Mouse (Mus musculus) frontal cortex, postnatal 10 days (tissue): Measurements from ENCODE around the gene Calr3.

ENCODE experiments used
- DNase-seq, 2 experiments: peaks; one replicate each; pipeline ENCODE4 v3.0.0; 2022; ENCODE audit warnings: low spot score in 2 of 2, mixed read lengths in 1 of 2

The Calr3 gene

DNA sequence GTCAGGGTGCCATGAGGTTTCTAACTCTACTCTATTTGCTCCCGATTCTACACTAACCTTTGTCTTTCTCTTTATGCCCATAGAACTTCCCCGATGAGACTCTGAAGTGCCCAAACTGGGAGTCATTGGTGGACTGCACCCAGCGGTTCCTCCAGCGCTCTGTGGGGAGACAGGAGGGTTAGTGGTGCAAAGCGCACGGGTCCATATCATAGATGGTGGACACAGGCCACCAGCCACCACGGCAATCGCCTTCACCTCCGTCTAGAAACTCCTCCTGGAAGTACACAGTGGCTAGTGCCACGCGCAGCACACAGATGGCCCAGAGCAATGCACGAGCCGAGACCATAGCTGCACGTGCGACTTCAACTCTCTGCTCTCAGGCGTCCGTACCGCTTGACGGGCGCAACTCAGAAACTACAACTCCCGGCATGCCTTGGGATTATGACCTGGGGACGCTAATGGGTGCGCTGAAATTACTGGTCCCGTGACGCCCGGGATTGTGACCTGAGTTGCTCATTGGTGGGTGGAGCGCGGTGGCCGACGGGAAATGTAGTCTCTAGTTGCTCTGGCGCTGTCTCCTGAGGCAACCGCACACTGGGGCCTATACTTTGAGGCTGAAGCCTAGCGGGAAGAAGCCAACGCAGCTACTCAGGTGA lies at the start of gene Calr3, which contains the start of gene 1700030K09Rik:
Calr3 (minus strand) TSS at position 533 of the 656 bp plus-strand sequence.
1700030K09Rik (plus strand) TSS at position 543 of the 656 bp plus-strand sequence.
- DNase-seq, result peak; percentile 98 to 99

DNA sequence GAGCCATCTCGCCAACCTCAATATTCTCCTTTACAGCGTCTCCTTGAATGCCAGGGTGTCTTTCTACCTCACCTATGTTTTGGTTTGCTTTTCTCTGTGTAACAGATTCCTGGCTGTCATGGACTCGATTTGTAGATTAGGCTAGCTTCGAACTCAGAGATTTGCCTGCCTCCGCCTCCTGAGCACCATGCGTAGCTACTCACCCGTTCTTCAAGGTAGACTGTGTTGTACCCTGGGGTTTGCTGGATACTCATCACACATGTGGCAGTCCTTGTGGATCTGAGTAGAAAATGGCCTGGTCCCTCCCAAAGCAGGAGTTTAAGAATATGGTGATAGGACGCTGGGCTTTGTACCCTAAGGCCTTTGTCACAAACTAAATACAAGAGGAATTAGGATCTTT lies 49.7 kb upstream of the Calr3 start:
- DNase-seq, result no peak

DNA sequence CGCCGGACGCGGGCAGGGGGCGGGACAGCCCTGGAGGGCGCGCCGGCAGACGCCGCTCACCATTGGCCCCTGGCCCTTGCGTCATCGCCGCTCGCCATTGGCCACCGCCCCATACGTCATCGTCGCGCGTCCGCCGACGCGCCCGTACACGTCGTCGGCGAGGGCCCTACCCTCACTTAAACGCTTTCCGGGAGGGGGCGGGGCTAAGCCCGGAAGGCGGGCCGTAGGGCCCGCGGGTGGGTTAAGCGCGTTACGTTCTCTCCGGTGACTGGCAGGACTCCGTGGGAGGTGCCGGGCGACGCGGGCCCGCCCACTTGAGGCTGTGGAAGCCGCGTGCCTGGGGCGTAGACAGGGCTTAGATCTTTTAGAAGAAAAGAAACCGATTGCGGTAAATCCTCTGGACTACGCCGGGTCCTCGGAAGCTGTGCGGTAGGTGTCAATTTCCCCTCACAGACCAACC lies 49.0 kb upstream of the Calr3 start:
- peak; percentile 99 for DNase-seq

DNA sequence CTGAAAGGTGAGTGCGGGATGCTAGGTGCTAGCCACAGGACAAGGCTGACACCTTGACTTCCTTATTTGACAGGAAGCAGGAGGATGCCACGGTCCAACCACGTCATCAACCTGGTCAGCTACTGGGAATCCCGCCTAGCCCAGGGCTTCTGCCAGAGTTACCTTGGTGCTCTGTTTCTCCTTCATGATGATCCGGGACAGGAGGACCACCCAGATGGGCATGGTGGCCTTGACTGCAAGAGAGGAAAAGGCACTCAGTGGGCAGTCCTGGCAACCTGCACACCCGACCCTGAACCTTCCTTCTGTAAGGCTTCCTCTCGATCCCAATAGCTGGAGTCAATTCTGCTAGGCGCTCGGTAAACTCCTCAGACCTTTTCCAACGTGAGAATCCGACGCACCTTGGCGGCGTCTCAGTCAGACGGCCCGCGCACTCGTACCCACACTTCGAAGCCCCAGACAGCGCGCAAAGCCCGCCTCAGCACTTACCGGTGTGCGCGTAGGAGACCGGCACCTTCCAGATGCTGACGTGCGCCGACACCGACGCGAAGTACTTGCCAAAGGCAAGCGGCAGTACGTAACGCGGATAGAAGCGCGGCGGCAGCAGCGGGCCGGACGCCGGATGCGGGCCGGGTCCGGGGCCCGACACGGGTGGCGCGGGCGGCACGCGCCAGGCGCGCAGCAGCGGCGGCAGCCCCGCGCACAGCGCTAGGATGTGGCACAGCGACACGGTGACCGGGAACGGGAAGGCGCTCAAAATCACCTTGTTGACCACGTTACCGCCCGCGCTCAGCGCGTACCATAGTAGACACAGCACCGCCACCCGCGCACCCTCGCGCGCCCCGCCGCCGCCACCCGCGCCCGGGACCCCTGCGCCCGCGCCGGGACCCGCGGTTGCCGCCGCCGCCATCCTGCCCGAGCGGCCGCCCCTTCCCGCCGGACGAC lies 48.3 kb upstream of the Calr3 start, which contains the start of gene Slc35e1:
Slc35e1 (minus strand) TSS at position 935 of the 942 bp plus-strand sequence.
- DNase-seq, result no peak

DNA sequence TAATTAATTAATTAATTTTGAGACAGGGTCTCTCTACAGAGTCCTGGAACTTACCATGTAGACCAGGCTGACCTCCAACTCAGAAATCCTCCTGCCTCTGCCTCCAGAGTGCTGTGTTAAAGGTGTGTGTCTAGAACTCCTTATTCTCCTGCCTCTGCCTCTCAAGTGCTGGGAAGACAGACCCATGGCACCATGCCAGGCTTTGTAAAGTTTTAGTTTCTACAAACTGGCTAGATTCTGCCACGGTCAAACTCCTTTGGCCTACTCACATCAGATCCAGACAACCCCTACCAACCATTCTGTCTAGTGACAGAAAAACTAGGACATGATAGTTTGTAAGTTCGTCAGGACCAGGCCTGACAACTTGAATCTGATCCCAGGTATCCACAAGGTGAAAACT lies 47.3 kb upstream of the Calr3 start:
- no peak for DNase-seq

DNA sequence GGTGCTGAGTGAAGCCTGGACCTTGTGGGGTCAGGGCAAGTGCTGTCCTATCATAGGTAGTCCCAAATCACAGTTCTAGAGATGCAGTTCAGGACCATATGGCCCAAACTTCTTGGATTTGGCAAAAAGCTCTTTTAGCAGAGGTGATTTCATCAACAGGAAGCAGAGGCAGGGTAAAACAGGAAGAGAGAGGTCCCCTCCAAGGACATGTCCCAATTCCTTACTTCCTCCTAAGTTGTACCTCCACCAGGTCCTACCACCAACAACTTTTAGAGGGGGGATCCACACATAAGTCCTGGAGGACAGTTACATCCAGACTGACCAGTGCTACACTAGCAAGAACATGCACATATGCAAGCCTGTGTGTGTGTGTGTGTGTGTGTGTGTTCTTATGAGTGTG lies 43.3 kb upstream of the Calr3 start:
- no peak for DNase-seq

DNA sequence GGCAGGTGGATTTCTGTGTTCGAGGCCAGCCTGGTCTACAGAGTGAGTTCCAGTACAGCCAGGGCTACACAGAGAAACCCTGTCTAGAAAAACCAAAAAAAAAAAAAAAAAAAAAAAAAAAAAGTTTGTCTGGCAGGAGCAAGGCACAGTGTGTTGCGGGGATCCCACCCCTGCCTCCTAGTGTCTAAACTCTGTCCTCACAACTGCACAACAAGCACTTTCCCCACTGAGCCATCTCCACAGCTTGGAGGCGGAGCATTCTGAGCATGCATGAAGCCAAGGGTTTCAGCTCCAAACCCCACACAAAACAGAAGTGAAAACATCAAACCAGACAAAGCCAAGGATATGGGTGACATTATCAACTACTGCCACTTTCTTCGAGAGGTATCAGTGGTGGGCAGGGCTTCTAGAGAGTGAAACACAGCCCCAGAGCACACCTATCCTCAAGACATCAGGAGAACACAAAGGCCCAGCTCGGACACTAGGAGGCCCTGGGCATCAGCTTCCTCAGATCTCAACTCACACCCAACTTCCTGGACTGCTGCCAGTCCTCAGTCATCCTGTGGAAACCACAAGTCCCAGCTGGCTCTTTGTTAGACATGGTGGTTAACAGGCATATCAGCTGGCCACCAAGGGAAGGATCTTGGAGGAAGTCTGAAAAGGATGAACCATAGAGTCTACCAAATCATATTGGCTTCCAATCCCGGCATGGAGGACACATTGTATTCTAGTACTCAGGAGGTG lies 42.0 kb upstream of the Calr3 start:
- DNase-seq, result no peak

DNA sequence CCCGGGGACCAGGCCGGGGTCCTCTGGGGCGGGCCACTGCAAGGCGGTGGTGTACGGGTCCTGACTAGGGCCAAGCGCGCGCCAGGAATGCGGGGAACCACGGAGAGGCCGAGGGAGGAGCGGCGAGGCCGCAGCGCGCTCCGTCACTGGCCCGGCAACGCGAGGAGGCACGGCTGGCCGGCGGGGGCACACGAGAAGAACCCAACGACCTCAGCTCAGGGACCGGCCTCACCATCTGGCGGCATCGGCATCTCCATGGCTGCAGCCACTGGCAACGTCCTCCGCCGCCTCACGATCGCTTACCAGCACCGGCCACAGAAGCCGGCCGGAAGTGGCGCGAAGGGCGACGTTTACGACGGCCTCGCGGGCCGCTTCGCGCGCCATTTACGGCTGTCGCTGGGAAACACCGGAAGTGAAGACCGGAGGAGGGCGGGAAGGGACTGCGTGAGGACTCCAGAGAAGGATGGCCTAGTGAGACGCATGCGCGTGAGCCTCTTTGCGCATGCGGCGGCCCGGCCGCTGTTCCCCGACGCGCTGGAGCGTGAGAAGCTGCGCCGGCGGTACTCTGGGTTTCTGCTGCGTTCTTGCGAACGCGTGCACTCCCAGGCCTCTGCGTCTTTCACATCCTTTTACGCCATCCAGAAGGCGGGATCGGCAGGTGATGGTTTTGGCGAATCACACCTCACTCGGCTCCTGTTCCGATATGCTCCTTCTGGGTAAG lies 31.3 kb upstream of the Calr3 start, which contains the start of gene Cherp:
Cherp (minus strand) TSS at position 401 of the 721 bp plus-strand sequence.
- DNase-seq, result peak; percentile 97

DNA sequence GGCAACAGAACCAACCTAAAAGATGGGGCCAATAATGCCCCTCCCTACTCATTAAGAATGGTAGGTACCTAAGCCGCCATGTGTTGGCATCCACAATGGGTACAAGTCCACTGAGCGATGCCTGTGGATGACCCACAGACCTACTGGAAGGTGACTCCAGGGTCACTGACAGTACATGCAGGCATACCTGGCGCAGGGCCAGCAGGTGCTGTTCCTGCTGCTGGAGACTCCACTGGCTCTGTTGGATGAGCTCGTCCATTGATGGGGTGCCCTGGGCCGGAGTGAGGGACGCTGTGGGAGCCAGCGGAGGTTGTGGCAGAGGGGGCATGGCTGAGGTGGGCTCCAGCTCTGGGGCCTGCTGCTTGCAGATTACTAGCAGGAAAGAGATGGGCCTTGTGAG lies 27.0 kb upstream of the Calr3 start:
- DNase-seq, result no peak

DNA sequence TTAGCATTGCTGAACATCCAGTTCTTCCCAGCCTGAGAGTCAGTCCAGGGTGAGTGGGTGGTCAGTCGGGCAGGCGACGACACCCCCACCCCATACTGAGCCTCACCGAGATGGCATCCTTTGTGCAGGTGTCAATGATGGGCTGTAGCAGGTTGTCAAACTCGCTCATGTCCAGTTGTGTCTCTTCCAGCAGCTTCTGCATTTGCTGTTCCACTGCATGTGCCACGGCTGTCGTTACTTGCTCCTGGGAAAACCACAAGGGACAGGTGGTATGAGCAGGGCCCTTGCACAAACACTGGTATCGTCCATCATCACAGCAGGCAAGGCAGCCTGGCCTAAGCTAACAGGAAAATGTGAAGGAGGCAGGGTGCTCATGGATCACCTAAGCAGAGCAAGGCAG lies 26.3 kb upstream of the Calr3 start:
- DNase-seq, result no peak

DNA sequence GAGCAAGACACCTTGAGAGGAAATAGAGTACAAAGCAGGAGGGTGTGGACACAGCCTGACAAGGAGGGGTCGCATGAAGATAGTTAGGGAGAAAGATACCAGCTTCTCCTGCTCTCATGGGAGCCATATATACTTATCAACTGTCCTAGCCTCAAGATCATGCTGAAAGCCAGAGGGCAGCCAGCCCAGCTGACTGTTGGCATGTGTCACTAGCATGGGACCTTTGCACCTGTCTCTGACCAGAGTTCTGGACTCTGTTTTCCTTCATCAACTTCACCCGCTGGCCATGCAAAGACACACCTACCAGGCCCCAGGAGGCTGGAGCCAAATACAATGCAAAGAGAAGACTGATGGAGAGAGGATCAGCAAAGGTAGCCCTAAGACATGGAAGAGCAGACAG lies 25.6 kb upstream of the Calr3 start:
- no peak for DNase-seq

DNA sequence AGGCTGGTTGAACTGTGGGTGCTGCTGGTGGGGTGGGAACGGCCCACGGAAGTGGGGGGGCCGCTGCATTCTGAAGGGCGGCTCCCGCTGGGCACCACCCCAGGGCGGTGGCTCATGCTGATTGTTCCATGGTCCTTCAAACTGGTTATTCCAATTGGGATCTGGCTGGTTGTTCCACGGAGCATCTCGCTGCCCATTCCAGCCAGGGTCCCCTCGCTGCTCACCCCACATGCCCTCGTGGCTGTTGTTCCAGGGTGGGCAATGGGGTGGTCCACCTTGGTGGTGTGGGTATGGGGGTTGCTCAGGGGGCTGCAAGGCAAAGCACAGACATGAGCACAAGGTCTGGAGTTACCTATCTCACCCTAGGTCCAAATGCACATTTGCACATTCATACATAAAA lies 20.5 kb upstream of the Calr3 start:
- no peak for DNase-seq

DNA sequence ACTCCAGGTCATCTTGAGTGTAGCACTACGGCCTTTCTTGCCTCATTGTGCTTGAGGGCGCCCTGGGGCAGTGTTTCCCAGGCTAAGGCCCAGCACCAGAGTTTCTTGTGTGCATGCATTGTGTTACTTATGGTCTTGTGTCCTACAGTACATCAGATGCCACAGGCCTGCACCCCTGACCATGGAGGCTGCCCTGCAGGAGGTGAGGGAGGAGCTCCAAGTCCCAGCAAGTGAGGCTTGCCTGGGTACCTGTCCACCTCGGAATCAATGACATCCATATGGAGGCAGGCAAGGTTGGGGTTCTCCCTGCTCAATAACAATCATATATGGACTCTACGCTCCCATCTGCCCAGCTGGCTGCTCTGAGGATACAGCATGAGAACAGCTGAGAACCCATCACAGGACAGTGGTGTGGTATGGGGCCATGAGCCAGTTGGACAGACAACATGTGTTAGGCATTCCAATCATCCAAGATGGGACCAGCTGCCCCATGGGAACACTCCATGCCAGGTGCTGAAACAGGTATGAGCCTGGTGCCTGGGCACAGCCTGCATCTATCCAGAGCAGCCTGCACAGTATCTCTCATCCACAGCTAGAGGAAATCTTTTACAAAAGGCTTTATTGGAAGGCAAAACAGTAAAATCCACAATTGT lies 16.3 kb upstream of the Calr3 start:
- DNase-seq, result no peak

DNA sequence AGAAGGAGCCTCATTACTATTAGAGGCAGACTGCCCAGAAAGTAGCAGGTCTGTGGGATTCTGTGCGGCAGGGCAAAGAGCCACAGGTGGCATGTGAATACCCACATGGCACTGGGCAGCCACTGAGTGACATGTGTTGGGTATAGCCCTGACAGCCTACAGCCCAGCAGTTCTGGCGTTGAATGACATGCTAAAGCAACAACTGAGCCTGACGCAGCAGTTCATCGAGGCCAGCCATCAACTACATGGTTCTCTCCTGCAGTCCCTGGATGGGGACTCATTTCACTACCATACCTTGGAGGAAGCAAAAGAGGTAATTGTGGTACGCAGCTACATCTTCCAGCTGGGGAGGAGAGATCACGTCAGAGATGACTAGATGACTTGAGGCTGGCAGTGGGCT lies 14.8 kb upstream of the Calr3 start:
- DNase-seq, result no peak

DNA sequence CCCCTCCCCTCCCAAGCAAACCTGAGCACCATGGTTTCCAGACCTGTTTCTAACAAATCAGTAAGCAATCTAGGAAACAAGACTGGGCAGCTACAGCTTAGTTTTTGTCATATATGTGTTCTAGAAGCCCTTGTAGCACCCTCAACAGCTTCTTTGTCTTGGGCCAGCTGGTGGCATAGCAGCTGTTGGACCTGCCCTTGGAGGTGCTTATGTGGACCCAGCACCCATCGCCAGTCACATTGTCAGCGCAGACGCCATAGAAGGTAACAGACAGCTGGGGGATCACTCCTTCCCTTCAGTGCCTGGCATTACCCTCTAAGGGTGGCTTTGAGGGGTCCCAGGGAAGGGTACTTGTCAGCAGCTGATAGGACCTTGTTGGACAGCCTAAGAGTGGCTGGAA lies 14.1 kb upstream of the Calr3 start:
- no peak for DNase-seq

DNA sequence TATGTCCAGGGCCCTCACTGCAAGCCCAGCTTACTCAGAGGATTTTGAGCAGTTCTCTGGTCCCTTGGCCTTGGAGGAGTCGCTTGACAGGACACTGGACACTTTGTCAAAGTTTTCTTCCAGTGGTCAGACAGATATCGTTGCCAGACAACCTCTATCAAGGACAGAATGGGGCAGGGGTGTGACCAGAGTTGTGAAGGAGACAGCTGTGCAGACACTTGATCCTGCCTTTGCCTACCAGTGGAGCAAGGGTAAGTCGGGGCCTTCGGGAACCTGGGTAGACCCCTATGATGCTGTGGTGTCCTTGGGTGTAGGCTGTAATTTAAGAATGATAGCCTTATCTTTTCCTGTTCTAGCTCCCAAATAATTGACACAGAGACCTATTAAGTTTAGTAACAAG lies 11.6 kb upstream of the Calr3 start:
- DNase-seq, result no peak

DNA sequence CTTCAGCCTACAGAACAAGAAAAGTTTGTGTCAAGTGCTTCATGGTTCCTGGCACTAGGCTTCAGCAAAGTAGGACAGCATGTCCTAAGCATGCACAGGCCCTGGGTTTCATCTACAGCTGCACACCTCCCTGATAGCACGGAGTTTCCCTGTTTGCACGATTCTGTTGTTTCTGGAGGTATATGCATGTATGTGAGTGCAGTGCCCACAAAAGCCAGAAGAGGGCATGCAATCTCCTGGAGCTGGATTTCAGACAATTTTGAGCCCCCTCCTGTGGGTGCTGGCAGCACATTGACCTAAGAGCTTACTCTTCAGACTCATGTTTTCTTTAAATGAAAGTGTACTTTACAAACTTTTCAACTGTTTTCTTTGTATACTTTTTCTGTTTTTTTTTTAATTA lies 10.2 kb upstream of the Calr3 start:
- DNase-seq, result no peak

DNA sequence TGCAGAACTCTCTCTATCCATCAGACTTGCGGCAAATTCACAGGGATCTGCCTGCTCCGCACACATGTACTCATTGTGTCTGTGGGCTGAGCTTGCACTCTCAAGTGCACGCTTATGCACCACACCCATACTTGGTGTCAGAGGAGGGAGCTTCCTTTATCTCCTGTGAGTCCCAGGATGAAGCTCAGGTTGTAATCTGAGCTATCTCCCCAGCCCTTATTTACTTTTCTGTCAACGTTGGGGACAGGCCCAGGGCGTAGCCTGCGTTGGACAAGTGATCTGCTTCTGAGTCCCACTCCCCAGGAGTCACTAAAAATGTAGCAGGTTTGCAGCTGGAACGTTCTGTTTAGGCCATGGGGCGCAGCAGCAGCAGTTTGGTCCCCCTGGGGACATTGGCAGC lies 7.8 kb upstream of the Calr3 start:
- no peak for DNase-seq

DNA sequence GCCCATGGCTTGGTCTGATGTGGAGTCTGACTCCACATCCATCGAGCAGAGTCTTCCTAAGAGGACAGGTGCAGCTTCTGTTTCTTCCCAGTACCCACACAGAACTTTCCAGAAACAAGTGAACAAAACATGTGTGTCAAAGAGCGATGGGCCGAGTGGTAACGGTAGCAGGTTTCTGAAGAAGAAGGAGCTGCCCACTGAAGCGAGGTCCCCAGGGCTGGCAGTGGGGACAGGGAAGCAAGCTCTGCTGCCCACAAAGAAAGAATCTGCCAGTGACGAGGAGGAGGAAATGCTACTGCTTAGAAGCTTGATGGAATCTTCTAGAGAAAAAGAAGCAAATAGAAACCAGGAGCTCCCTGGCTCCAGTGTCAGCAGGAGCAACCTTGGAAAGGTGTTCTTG lies 1.4 kb upstream of the Calr3 start:
- no peak for DNase-seq

DNA sequence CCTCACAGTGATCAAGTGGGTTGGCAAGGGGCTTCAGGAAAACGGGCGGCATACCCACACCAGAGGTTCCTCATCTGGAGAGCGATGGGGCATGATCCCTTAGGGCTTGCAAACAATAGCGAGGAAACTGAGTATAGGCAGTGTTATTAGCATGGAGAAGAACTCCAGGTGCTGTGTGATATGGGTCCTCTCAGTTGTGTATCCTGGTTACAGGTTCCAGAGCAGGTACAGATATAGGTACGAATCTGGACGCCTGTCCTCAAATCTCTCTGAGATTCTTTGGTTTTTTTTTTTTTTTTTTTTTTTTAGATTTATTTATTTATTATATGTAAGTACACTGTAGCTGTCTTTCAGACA lies 302 bp upstream of the Calr3 start:
- no peak for DNase-seq
